Mouse (Mus musculus) limb, embryonic 11.5 days (tissue): Measurements from ENCODE around the gene Hectd2. TPM values are rescaled to one million over a fixed set of nuclear protein-coding genes. Genes with fewer than 3 reads are reported as not detected.

Experiments
- ATAC-seq: fragments of 200-750 bp; cut with Nextera tagmentation; 2 replicates; pipeline ENCODE4 v1.8.0; 2017; ENCODE audit warnings: low read depth; ENCODE audit not compliant: insufficient number of reproducible peaks, low FRiP score, low TSS enrichment
- DNase-seq: peaks from one replicate; pipeline ENCODE4 v3.0.0-alpha.2; 2015; ENCODE audit warnings: low spot score
- H3K27ac ChIP-seq: fragments of 300-500 bp; sonication (generic); replicated peaks from 2 replicates; pipeline ENCODE4 v1.5.1; 2014; ENCODE audit warnings: low read depth, mild to moderate bottlenecking, low read length
- H3K27me3 ChIP-seq: fragments of 300-500 bp; sonication (generic); 2 replicates; pipeline ENCODE4 v1.6.1; 2014; ENCODE audit warnings: mild to moderate bottlenecking, low read length, mixed read lengths; ENCODE audit not compliant: control insufficient read depth, insufficient read depth
- H3K36me3 ChIP-seq: fragments of 300-500 bp; sonication (generic); 2 replicates; pipeline ENCODE4 v1.6.1; 2014; ENCODE audit warnings: mild to moderate bottlenecking, low read length, moderate library complexity, mixed read lengths; ENCODE audit not compliant: control insufficient read depth, insufficient read depth
- H3K4me1 ChIP-seq: fragments of 300-500 bp; sonication (generic); 2 replicates; pipeline ENCODE4 v1.6.1; 2014; ENCODE audit warnings: low read length, mixed read lengths; ENCODE audit not compliant: control insufficient read depth, insufficient read depth
- H3K4me2 ChIP-seq: fragments of 300-500 bp; sonication (generic); 2 replicates; pipeline ENCODE4 v1.6.1; 2014; ENCODE audit warnings: low read depth, mild to moderate bottlenecking, moderate library complexity; ENCODE audit not compliant: severe bottlenecking
- H3K4me3 ChIP-seq: fragments of 300-500 bp; sonication (generic); 2 replicates; pipeline ENCODE4 v1.5.1; 2014; ENCODE audit warnings: low read depth, low read length
- H3K9ac ChIP-seq: fragments of 300-500 bp; sonication (generic); 2 replicates; pipeline ENCODE4 v1.6.1; 2014; ENCODE audit warnings: mild to moderate bottlenecking, low read length
- H3K9me3 ChIP-seq: fragments of 300-500 bp; sonication (generic); 2 replicates; pipeline ENCODE4 v1.6.1; 2016; ENCODE audit warnings: low read length; ENCODE audit not compliant: control insufficient read depth
- WGBS: fragments of 180-500 bp; shearing (Covaris S2); extraction: QIAGEN DNeasy Blood & Tissue Kit; methylation state at CpG from one replicate; pipeline ENCODE4 v1.1.7; 2014; 5-methylcytosine and 5-hydroxymethylcytosine counted together
- polyA plus RNA-seq: library from polyadenylated mRNA; unstranded; fragments of >200 nt; fragmentation: Nextera tagmentation; extraction: Ambion mirVana; gene quantifications from 2 replicates; pipeline ENCODE4 v1.2.1, GENCODE M21; 2014

Hectd2 gene
- 2.0 and 2.3 TPM in 2 replicates for polyA plus RNA-seq

- H3K4me2 ChIP-seq, result peak within 1 kb of the TSS; percentile 94
- H3K9me3 ChIP-seq, result no peaks in the 10 kb centered on the region
- 0 out of 2 replicates have a peak, but pooled peaks cover 4% of the 10 kb centered on the region for H3K27me3 ChIP-seq
- peak within 1 kb of the TSS; percentile 67 for H3K4me3 ChIP-seq
- no peaks in the 10 kb centered on the region for H3K36me3 ChIP-seq
- under 1% methylated on average over 38 of the region's 92 CpGs for WGBS
- H3K9ac ChIP-seq, result peak within 1 kb of the TSS; percentile 87
- DNase-seq (peak; percentile 69), ATAC-seq (peak; percentile 75)
- no peaks in the 10 kb centered on the region for H3K4me1 ChIP-seq
- no peak within 1 kb of the TSS for H3K27ac ChIP-seq
These were observed at the start of gene Hectd2 for GRCm38 (mm10) chr19:36554046-36554784. Hectd2 (plus strand) TSS chr19:36554639.

DNA sequence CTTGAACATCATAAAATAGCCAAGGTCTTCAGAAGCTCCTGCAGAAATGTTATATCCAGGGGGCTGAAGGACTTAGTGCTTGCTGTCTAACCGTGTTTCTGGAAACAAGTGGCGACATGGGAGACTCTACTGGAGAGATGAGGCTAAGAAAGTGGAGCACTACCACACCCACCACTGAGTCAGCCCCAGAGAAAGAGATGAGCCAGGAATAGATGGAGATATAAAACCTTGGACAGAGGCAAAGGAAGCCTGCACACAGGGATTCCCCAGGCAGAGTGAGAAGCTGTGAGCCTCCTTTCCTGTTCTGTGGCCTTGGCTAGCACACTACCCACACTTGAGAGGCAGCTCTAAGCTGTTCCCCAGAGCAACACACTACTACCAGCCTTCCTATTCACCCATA is 49.7 kb upstream of the Hectd2 start:
- H3K4me1 ChIP-seq, result no peaks in the 10 kb centered on the region
- no peaks in the 10 kb centered on the region for H3K9me3 ChIP-seq
- H3K36me3 ChIP-seq, result no peaks in the 10 kb centered on the region
- no peak overlapping the region for H3K27ac ChIP-seq
- no peaks in the 10 kb centered on the region for H3K27me3 ChIP-seq
- H3K4me2 ChIP-seq, result no peak overlapping the region
- H3K9ac ChIP-seq, result no peak overlapping the region
- DNase-seq (peak; percentile 11), ATAC-seq (no peak)
- WGBS, result 93% methylated on average over 2 of the region's 2 CpGs
- no peak overlapping the region for H3K4me3 ChIP-seq

- DNase-seq (peak; percentile 6), ATAC-seq (no peak)
- no peaks in the 10 kb centered on the region for H3K4me1 ChIP-seq
These were observed 43.1 kb upstream of the Hectd2 start for GRCm38 (mm10) chr19:36511305-36511704.

DNA sequence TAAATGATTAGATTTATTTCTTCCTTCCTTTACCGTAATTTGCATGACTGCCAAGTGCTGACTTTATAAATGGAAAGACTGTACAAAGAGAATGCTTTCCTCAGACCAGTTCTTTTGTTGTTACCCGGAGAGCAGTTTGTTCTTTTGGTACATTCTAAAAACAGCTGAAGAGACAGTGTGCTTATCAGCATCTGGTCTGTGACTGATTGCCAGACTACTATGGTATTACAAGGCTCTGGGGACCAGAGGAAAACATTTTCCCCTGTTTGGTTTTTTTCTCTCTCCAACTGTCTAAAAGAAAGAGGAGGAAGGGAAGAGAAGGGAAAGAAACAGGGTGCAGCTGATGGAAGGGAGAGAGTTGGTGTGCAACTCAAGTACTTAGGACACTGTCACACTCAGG is 36.0 kb upstream of the Hectd2 start:
- no peak overlapping the region for H3K27ac ChIP-seq
- 83% methylated on average over 2 of the region's 2 CpGs for WGBS
- H3K27me3 ChIP-seq, result no peaks in the 10 kb centered on the region
- H3K4me1 ChIP-seq, result no peaks in the 10 kb centered on the region
- H3K9ac ChIP-seq, result no peak overlapping the region
- no peak overlapping the region for H3K4me3 ChIP-seq
- ATAC-seq, result no peak
- H3K4me2 ChIP-seq, result no peak overlapping the region
- H3K36me3 ChIP-seq, result no peaks in the 10 kb centered on the region
- no peak for DNase-seq
- no peaks in the 10 kb centered on the region for H3K9me3 ChIP-seq

More at GRCm38 (mm10) chr19:36511305-36511704, 43.1 kb upstream of the Hectd2 start:
- Histone ChIP-seq H3K4me3 (no peak overlapping the region), H3K9me3 (no peaks in the 10 kb centered on the region), H3K36me3 (no peaks in the 10 kb centered on the region), H3K27ac (no peak overlapping the region), H3K9ac (no peak overlapping the region), H3K27me3 (no peaks in the 10 kb centered on the region), H3K4me2 (no peak overlapping the region)
- WGBS, result 94% methylated on average over 1 of the region's 1 CpGs

GRCm38 (mm10) chr19:36521568-36521967 is 32.9 kb upstream of the Hectd2 start:
- Histone ChIP-seq H3K4me2 (no peak overlapping the region), H3K4me1 (no peaks in the 10 kb centered on the region), H3K9me3 (no peaks in the 10 kb centered on the region), H3K9ac (no peak overlapping the region), H3K36me3 (no peaks in the 10 kb centered on the region), H3K27me3 (no peaks in the 10 kb centered on the region), H3K4me3 (no peak overlapping the region), H3K27ac (no peak overlapping the region)
- WGBS, result 91% methylated on average over 2 of the region's 2 CpGs
- ATAC-seq (no peak), DNase-seq (no peak)

DNA sequence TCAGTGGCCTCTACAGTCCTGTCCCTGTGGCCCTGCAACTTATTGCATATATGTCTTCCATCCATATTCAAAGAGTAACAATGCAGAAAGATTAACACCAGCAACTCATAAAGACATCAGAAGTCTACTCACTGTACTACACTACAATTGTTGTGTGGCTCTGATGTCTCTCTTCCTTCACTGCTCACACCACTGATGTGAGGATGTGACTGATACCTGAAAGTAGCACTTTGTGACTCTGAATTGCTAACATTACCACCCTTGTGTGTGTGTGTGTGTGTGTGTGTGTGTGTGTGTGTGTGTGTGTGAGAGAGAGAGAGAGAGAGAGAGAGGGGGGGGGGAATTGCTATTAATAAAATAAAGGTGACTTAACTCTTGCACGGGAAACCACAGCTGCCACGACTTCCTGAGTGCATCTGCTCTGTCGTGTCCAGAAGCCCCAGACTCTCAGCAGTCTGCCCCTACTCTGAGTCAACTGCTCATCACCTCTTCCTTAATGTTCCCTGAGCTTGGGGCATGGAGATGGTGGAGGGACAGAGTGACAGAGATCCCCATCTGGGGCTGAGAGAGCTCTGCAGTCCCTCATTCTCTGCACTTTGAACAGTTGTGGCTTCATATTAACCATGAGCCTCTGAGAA is 31.8 kb upstream of the Hectd2 start:
- no peak for DNase-seq
- WGBS, result 83% methylated on average over 3 of the region's 3 CpGs
- Histone ChIP-seq H3K4me2 (no peak overlapping the region), H3K9me3 (no peaks in the 10 kb centered on the region), H3K4me1 (no peaks in the 10 kb centered on the region), H3K27me3 (no peaks in the 10 kb centered on the region), H3K4me3 (no peak overlapping the region), H3K36me3 (no peaks in the 10 kb centered on the region), H3K9ac (no peak overlapping the region), H3K27ac (no peak overlapping the region)
- no peak for ATAC-seq

DNA sequence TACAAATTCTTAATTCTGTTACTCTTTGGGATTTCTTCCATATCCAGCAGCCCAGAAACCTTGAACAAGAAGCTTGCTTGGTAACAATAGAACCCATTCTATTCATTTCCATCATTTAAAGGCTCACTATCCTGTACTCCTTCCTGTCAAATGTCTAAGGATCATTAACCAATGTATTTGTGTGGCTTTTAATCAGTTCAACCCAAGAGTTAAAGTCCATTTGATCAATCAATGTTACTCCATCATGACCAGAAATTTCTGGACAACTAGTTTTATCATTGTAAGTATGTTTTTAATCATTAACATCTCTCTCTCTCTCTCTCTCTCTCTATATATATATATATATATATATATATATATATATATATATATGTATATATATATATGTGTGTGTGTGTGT is 29.4 kb upstream of the Hectd2 start:
- Histone ChIP-seq H3K27me3 (no peaks in the 10 kb centered on the region), H3K4me2 (no peak overlapping the region), H3K27ac (no peak overlapping the region), H3K4me1 (no peaks in the 10 kb centered on the region), H3K4me3 (no peak overlapping the region), H3K9ac (no peak overlapping the region), H3K9me3 (no peaks in the 10 kb centered on the region), H3K36me3 (no peaks in the 10 kb centered on the region)
- ATAC-seq, result no peak
- DNase-seq, result no peak

- ATAC-seq (no peak), DNase-seq (peak; percentile 25)
- Histone ChIP-seq H3K27ac (no peak overlapping the region), H3K36me3 (no peaks in the 10 kb centered on the region), H3K27me3 (no peaks in the 10 kb centered on the region), H3K4me3 (no peak overlapping the region), H3K4me1 (0 out of 2 replicates have a peak, but pooled peaks cover 6% of the 10 kb centered on the region), H3K9me3 (no peaks in the 10 kb centered on the region), H3K4me2 (no peak overlapping the region), H3K9ac (no peak overlapping the region)
- WGBS, result 63% methylated on average over 5 of the region's 5 CpGs
These were observed 21.4 kb upstream of the Hectd2 start for GRCm38 (mm10) chr19:36533082-36533481.
